8 mouse cellular contexts compared by ENCODE assay signal in the genomic region with DNA sequence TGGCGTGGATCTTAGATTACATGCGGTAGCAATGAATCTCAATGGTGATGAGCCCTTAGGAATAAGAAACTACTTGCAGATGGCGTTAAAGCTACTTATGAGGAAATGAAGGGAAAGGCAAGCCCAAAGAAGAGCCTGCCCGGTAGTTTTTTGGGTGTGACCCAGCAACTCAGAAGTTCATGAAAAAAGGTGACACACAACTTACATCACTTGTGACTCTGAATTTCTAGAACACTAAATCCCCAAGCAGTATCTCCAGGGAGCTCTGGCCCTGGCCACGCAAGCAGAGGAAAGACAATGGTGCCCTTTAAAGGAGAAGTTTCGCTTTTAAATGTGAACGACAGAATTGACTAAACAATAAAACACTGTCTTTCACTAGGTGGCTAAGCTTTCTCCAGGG. TPM values are rescaled to one million over a fixed set of nuclear protein-coding genes. Genes with fewer than 3 reads are reported as not detected.
DNase-seq lines count a peak whose midpoint lies in the region; ATAC-seq and TF ChIP-seq lines count a peak whose summit lies in the region.

No protein-coding gene starts in this region.

- H3K4me2 ChIP-seq in kidney, embryonic 16.5 days (replicated peaks; ENCODE audit: low read depth, low read length): peak overlapping the region; percentile 71
- H3K4me2 ChIP-seq in hindbrain, embryonic 13.5 days: peak overlapping the region; percentile 75
- H3K4me2 ChIP-seq in midbrain, embryonic 14.5 days (ENCODE audit: low read length): peak overlapping the region; percentile 86

- DNase-seq in kidney, postnatal 4 days: no peak
- no peak for DNase-seq in midbrain, embryonic 14.5 days
- DNase-seq in adrenal gland, adult (ENCODE audit: inconsistent age in 2 of 2, low spot score in 1 of 2): no peak
- no peak for DNase-seq in frontal cortex, postnatal 36 days (ENCODE audit: low spot score in 2 of 2)
- no peak for DNase-seq in spleen, postnatal 10 days (ENCODE audit: low spot score in 2 of 2)

- peaks cover 44% of the 10 kb centered on the region for H3K36me3 ChIP-seq in kidney, embryonic 16.5 days (ENCODE audit: insufficient read depth, low read length)
- peaks cover 63% of the 10 kb centered on the region for H3K36me3 ChIP-seq in hindbrain, embryonic 13.5 days
- H3K36me3 ChIP-seq in midbrain, embryonic 14.5 days (ENCODE audit: control insufficient read depth, insufficient read depth, low read length): peaks cover 59% of the 10 kb centered on the region

- TF ChIP-seq CTCF in bone marrow macrophage, adult 2 months (IDR thresholded peaks at IDR 0.05; ENCODE audit: low read depth, low read length): no peak

- H3K27me3 ChIP-seq in kidney, embryonic 16.5 days (ENCODE audit: insufficient read depth, low read length): no peaks in the 10 kb centered on the region
- no peaks in the 10 kb centered on the region for H3K27me3 ChIP-seq in hindbrain, embryonic 13.5 days
- no peaks in the 10 kb centered on the region for H3K27me3 ChIP-seq in midbrain, embryonic 14.5 days (ENCODE audit: control insufficient read depth, insufficient read depth, low read length)

- H3K4me1 ChIP-seq in kidney, embryonic 16.5 days (ENCODE audit: insufficient read depth, low read length): peaks cover 31% of the 10 kb centered on the region
- peaks cover 13% of the 10 kb centered on the region for H3K4me1 ChIP-seq in bone marrow macrophage, adult 2 months (ENCODE audit: control insufficient read depth, insufficient read depth, low read length)
- H3K4me1 ChIP-seq in hindbrain, embryonic 13.5 days (replicated peaks): peaks cover 39% of the 10 kb centered on the region
- H3K4me1 ChIP-seq in midbrain, embryonic 14.5 days (ENCODE audit: control insufficient read depth, insufficient read depth, low read length): peaks cover 18% of the 10 kb centered on the region

- H3K9me3 ChIP-seq in kidney, embryonic 16.5 days (ENCODE audit: low read length): no peaks in the 10 kb centered on the region
- no peaks in the 10 kb centered on the region for H3K9me3 ChIP-seq in hindbrain, embryonic 13.5 days
- no peaks in the 10 kb centered on the region for H3K9me3 ChIP-seq in midbrain, embryonic 14.5 days (ENCODE audit: control insufficient read depth, low read length)

- H3K4me3 ChIP-seq in kidney, embryonic 16.5 days (ENCODE audit: low read length): peak overlapping the region; percentile 64
- peak overlapping the region; percentile 98 for H3K4me3 ChIP-seq in bone marrow macrophage, adult 2 months (ENCODE audit: insufficient read depth, low read length)
- peak overlapping the region; percentile 64 for H3K4me3 ChIP-seq in hindbrain, embryonic 13.5 days
- H3K4me3 ChIP-seq in midbrain, embryonic 14.5 days (replicated peaks; ENCODE audit: low read depth, low read length): peak overlapping the region; percentile 88

- H3K27ac ChIP-seq in kidney, embryonic 16.5 days (ENCODE audit: low read length): peak overlapping the region; percentile 94
- H3K27ac ChIP-seq in bone marrow macrophage, adult 2 months (ENCODE audit: insufficient read depth, low read depth, low read length): peak overlapping the region; percentile 58
- H3K27ac ChIP-seq in hindbrain, embryonic 13.5 days: peak overlapping the region; percentile 92
- peak overlapping the region; percentile 86 for H3K27ac ChIP-seq in midbrain, embryonic 14.5 days (replicated peaks; ENCODE audit: low read depth, low read length)

- H3K9ac ChIP-seq in kidney, embryonic 16.5 days (replicated peaks; ENCODE audit: low read length): peak overlapping the region; percentile 75
- H3K9ac ChIP-seq in hindbrain, embryonic 13.5 days: peak overlapping the region; percentile 83
- peak overlapping the region; percentile 69 for H3K9ac ChIP-seq in midbrain, embryonic 14.5 days (replicated peaks; ENCODE audit: low read length)

- no peak for TF ChIP-seq POLR2A in bone marrow macrophage, adult 2 months (IDR thresholded peaks at IDR 0.05; ENCODE audit: borderline replicate concordance, low read depth, low read length)

- 12% methylated on average over 7 of the region's 7 CpGs for WGBS in kidney, embryonic 16.5 days
- 13% methylated on average over 7 of the region's 7 CpGs for WGBS in hindbrain, embryonic 13.5 days
- WGBS in midbrain, embryonic 14.5 days: 10% methylated on average over 7 of the region's 7 CpGs

- no peak for ATAC-seq in kidney, embryonic 16.5 days (ENCODE audit: low FRiP score, low TSS enrichment)
- no peak for ATAC-seq in hindbrain, embryonic 13.5 days (ENCODE audit: low FRiP score)
- ATAC-seq in midbrain, embryonic 14.5 days (ENCODE audit: low FRiP score, low TSS enrichment): no peak

RNA-seq across cellular contexts. Expression of a gene that starts 0.6 kb away (rescaled TPM):
- 34.2 and 34.7 TPM in 2 replicates for polyA plus RNA-seq in kidney, embryonic 16.5 days (2015; fragmentation: Nextera tagmentation; extraction: Ambion mirVana)
- polyA plus RNA-seq in bone marrow macrophage, adult 2 months (2012; ENCODE audit: insufficient read depth, insufficient read length, missing spikeins): 30.9 and 32.0 TPM in 2 replicates
- polyA plus RNA-seq in hindbrain, embryonic 13.5 days (2015; fragmentation: Nextera tagmentation; extraction: Ambion mirVana): 28.2 and 29.5 TPM in 2 replicates
- 16.6 and 20.4 TPM in 2 replicates for polyA plus RNA-seq in midbrain, embryonic 14.5 days (2014; fragmentation: Nextera tagmentation; extraction: Ambion mirVana)

RNA-seq across cellular contexts. Expression of a gene that starts 7.2 kb away (rescaled TPM):
- 62.6 and 62.9 TPM in 2 replicates for polyA plus RNA-seq in kidney, embryonic 16.5 days (2015; fragmentation: Nextera tagmentation; extraction: Ambion mirVana)
- 46.0 and 53.0 TPM in 2 replicates for polyA plus RNA-seq in bone marrow macrophage, adult 2 months (2012; ENCODE audit: insufficient read depth, insufficient read length, missing spikeins)
- 139 and 140 TPM in 2 replicates for polyA plus RNA-seq in hindbrain, embryonic 13.5 days (2015; fragmentation: Nextera tagmentation; extraction: Ambion mirVana)
- 135 and 139 TPM in 2 replicates for polyA plus RNA-seq in midbrain, embryonic 14.5 days (2014; fragmentation: Nextera tagmentation; extraction: Ambion mirVana)

RNA-seq across cellular contexts. Expression of a gene that starts 7.3 kb away (rescaled TPM):
- polyA plus RNA-seq in kidney, embryonic 16.5 days (2015; fragmentation: Nextera tagmentation; extraction: Ambion mirVana): 574 and 624 TPM in 2 replicates
- 400 and 420 TPM in 2 replicates for polyA plus RNA-seq in bone marrow macrophage, adult 2 months (2012; ENCODE audit: insufficient read depth, insufficient read length, missing spikeins)
- 506 and 509 TPM in 2 replicates for polyA plus RNA-seq in hindbrain, embryonic 13.5 days (2015; fragmentation: Nextera tagmentation; extraction: Ambion mirVana)
- polyA plus RNA-seq in midbrain, embryonic 14.5 days (2014; fragmentation: Nextera tagmentation; extraction: Ambion mirVana): 522 and 541 TPM in 2 replicates

RNA-seq across cellular contexts. Expression of a gene that starts 12.9 kb away (rescaled TPM):
- polyA plus RNA-seq in kidney, embryonic 16.5 days (2015; fragmentation: Nextera tagmentation; extraction: Ambion mirVana): 46.6 and 52.2 TPM in 2 replicates
- 38.4 and 46.6 TPM in 2 replicates for polyA plus RNA-seq in bone marrow macrophage, adult 2 months (2012; ENCODE audit: insufficient read depth, insufficient read length, missing spikeins)
- 55.7 and 56.0 TPM in 2 replicates for polyA plus RNA-seq in hindbrain, embryonic 13.5 days (2015; fragmentation: Nextera tagmentation; extraction: Ambion mirVana)
- polyA plus RNA-seq in midbrain, embryonic 14.5 days (2014; fragmentation: Nextera tagmentation; extraction: Ambion mirVana): 48.7 and 59.9 TPM in 2 replicates

RNA-seq across cellular contexts. Expression of a gene that starts 13.0 kb away (rescaled TPM):
- polyA plus RNA-seq in kidney, embryonic 16.5 days (2015; fragmentation: Nextera tagmentation; extraction: Ambion mirVana): 61.0 and 63.9 TPM in 2 replicates
- 91.1 and 97.9 TPM in 2 replicates for polyA plus RNA-seq in bone marrow macrophage, adult 2 months (2012; ENCODE audit: insufficient read depth, insufficient read length, missing spikeins)
- polyA plus RNA-seq in hindbrain, embryonic 13.5 days (2015; fragmentation: Nextera tagmentation; extraction: Ambion mirVana): 77.4 and 85.5 TPM in 2 replicates
- polyA plus RNA-seq in midbrain, embryonic 14.5 days (2014; fragmentation: Nextera tagmentation; extraction: Ambion mirVana): 69.4 and 91.4 TPM in 2 replicates
